Mouse (Mus musculus) olfactory bulb, adult 2 months (tissue): ENCODE results near the gene Paqr9. TPM values are rescaled to one million over a fixed set of nuclear protein-coding genes. Genes with fewer than 3 reads are reported as not detected.

ENCODE experiments used
- H3K27ac ChIP-seq: fragments of 200-500 bp; 2 replicates; pipeline ENCODE4 v1.5.1; 2012; ENCODE audit warnings: low read depth, low read length; ENCODE audit not compliant: insufficient read depth
- H3K4me1 ChIP-seq: fragments of 200-500 bp; 2 replicates; pipeline ENCODE4 v1.6.1; 2012; ENCODE audit warnings: low read length; ENCODE audit not compliant: control insufficient read depth, insufficient read depth
- H3K4me3 ChIP-seq: fragments of 200-500 bp; 2 replicates; pipeline ENCODE4 v1.5.1; 2012; ENCODE audit warnings: mild to moderate bottlenecking, low read depth, low read length, moderate library complexity; ENCODE audit not compliant: insufficient read depth
- CTCF ChIP-seq: fragments of 200-500 bp; IDR thresholded peaks from 2 replicates; pipeline ENCODE4 v1.5.1; 2012; ENCODE audit warnings: low read depth, mild to moderate bottlenecking, low read length, moderate library complexity; ENCODE audit not compliant: insufficient read depth
- POLR2A ChIP-seq: fragments of 200-500 bp; IDR thresholded peaks from 2 replicates; pipeline ENCODE4 v1.6.1; 2012; ENCODE audit warnings: mild to moderate bottlenecking, low read depth, low read length, moderate library complexity; ENCODE audit not compliant: insufficient read depth
- WGBS: fragments of 180-500 bp; shearing (Covaris S2); methylation state at CpG from one replicate; pipeline ENCODE4 v1.1.7; 2018; 5-methylcytosine and 5-hydroxymethylcytosine counted together
- polyA plus RNA-seq: library from polyadenylated mRNA; stranded (reverse); fragments of >200 nt; gene quantifications from 2 replicates; pipeline ENCODE4 v1.2.4, GENCODE M21; 2012; ENCODE audit warnings: low replicate concordance; ENCODE audit not compliant: missing spikeins, insufficient read depth, insufficient read length

The Paqr9 gene
- polyA plus RNA-seq, 1 experiment: not detected

- TF ChIP-seq POLR2A: no peak
- Histone ChIP-seq H3K4me1 (0 out of 2 replicates have a peak, but pooled peaks cover 3% of the 10 kb centered on the region), H3K27ac (no peak overlapping the region), H3K4me3 (no peak overlapping the region)
- WGBS: 62% methylated on average over 15 of the region's 15 CpGs
Observed at GRCm38 (mm10) chr9:95541650-95542432, 17.6 kb upstream of the Paqr9 start.

- WGBS: 66% methylated on average over 6 of the region's 6 CpGs
- Histone ChIP-seq H3K27ac (no peak overlapping the region), H3K4me3 (no peak overlapping the region), H3K4me1 (0 out of 2 replicates have a peak, but pooled peaks cover 3% of the 10 kb centered on the region)
- TF ChIP-seq POLR2A (no peak), CTCF (no peak)
Observed at GRCm38 (mm10) chr9:95542475-95542874, 17.0 kb upstream of the Paqr9 start.

- Histone ChIP-seq H3K4me1 (0 out of 2 replicates have a peak, but pooled peaks cover 4% of the 10 kb centered on the region), H3K27ac (no peak overlapping the region), H3K4me3 (no peak overlapping the region)
- TF ChIP-seq POLR2A: no peak
- TF ChIP-seq CTCF: no peak
- WGBS: 93% methylated on average over 4 of the region's 4 CpGs
Observed at GRCm38 (mm10) chr9:95544598-95544997, 14.9 kb upstream of the Paqr9 start.

- Histone ChIP-seq H3K4me3 (no peak overlapping the region), H3K4me1 (0 out of 2 replicates have a peak, but pooled peaks cover 10% of the 10 kb centered on the region), H3K27ac (no peak overlapping the region)
- TF ChIP-seq POLR2A: no peak
- TF ChIP-seq CTCF: no peak
- 49% methylated on average over 7 of the region's 7 CpGs for whole genome bisulfite sequencing
Observed at GRCm38 (mm10) chr9:95546679-95547078, 12.8 kb upstream of the Paqr9 start.

- H3K4me3 ChIP-seq: no peak overlapping the region
- 54% methylated on average over 15 of the region's 15 CpGs for WGBS
- no peak overlapping the region for H3K27ac ChIP-seq
- TF ChIP-seq CTCF (no peak), POLR2A (no peak)
- H3K4me1 ChIP-seq: 0 out of 2 replicates have a peak, but pooled peaks cover 7% of the 10 kb centered on the region
Observed at GRCm38 (mm10) chr9:95549626-95550411, 9.6 kb upstream of the Paqr9 start.

GRCm38 (mm10) chr9:95550856-95551774 lies 8.3 kb upstream of the Paqr9 start:
- H3K27ac ChIP-seq: no peak overlapping the region
- TF ChIP-seq POLR2A (no peak), CTCF (no peak)
- 83% methylated on average over 9 of the region's 9 CpGs for WGBS
- 0 out of 2 replicates have a peak, but pooled peaks cover 7% of the 10 kb centered on the region for H3K4me1 ChIP-seq
- no peak overlapping the region for H3K4me3 ChIP-seq

- no peak overlapping the region for H3K4me3 ChIP-seq
- no peak overlapping the region for H3K27ac ChIP-seq
- H3K4me1 ChIP-seq: 0 out of 2 replicates have a peak, but pooled peaks cover 7% of the 10 kb centered on the region
- 77% methylated on average over 10 of the region's 10 CpGs for WGBS
- TF ChIP-seq POLR2A (no peak), CTCF (no peak)
Observed at GRCm38 (mm10) chr9:95552175-95552705, 7.2 kb upstream of the Paqr9 start.
